Mouse (Mus musculus) stomach, postnatal 0 days (tissue): ENCODE data around the gene Plekhh2. TPM values are rescaled to one million over a fixed set of nuclear protein-coding genes. Genes with fewer than 3 reads are reported as not detected.

Experiments used
- ATAC-seq: fragments of 200-750 bp; cut with Nextera tagmentation; 2 replicates; pipeline ENCODE4 v1.8.0; 2017; ENCODE audit not compliant: low FRiP score, low TSS enrichment
- DNase-seq: peaks from one replicate; pipeline ENCODE4 v3.0.0-alpha.2; 2016; ENCODE audit warnings: low spot score
- H3K27ac ChIP-seq: fragments of 300-500 bp; sonication (generic); replicated peaks from 2 replicates; pipeline ENCODE4 v1.5.1; 2014; ENCODE audit warnings: mild to moderate bottlenecking, control low read depth
- H3K27me3 ChIP-seq: fragments of 300-500 bp; sonication (generic); 2 replicates; pipeline ENCODE4 v1.6.1; 2014; ENCODE audit warnings: low read length; ENCODE audit not compliant: control insufficient read depth, insufficient read depth
- H3K36me3 ChIP-seq: fragments of 300-500 bp; sonication (generic); 2 replicates; pipeline ENCODE4 v1.6.1; 2014; ENCODE audit warnings: low read length, mixed read lengths; ENCODE audit not compliant: control insufficient read depth, insufficient read depth
- H3K4me1 ChIP-seq: fragments of 300-500 bp; sonication (generic); replicated peaks from 2 replicates; pipeline ENCODE4 v1.6.1; 2014; ENCODE audit warnings: antibody characterized with exemption; ENCODE audit not compliant: control insufficient read depth, insufficient read depth
- H3K4me2 ChIP-seq: fragments of 300-500 bp; sonication (generic); replicated peaks from 2 replicates; pipeline ENCODE4 v1.6.1; 2014; ENCODE audit warnings: low read depth, mild to moderate bottlenecking, control low read depth, moderate library complexity
- H3K4me3 ChIP-seq: fragments of 300-500 bp; sonication (generic); 2 replicates; pipeline ENCODE4 v1.5.1; 2014; ENCODE audit warnings: low read depth, low read length, control low read depth
- H3K9ac ChIP-seq: fragments of 300-500 bp; sonication (generic); 2 replicates; pipeline ENCODE4 v1.6.1; 2014; ENCODE audit warnings: mild to moderate bottlenecking, low read length, control low read depth, mixed read lengths
- H3K9me3 ChIP-seq: fragments of 300-500 bp; sonication (generic); 2 replicates; pipeline ENCODE4 v1.6.1; 2016; ENCODE audit warnings: low read length; ENCODE audit not compliant: control insufficient read depth
- CTCF ChIP-seq: IDR thresholded peaks from 2 replicates; pipeline ENCODE4 v1.5.1; 2016; ENCODE audit warnings: antibody characterized with exemption, low read depth, mild to moderate bottlenecking, moderate library complexity
- EP300 ChIP-seq: optimal IDR thresholded peaks from 2 replicates; pipeline ENCODE3; 2016; ENCODE audit warnings: antibody characterized with exemption
- WGBS: fragments of 180-500 bp; shearing (Covaris S2); extraction: QIAGEN DNeasy Blood & Tissue Kit; methylation state at CpG from one replicate; pipeline ENCODE4 v1.1.7; 2014; 5-methylcytosine and 5-hydroxymethylcytosine counted together
- polyA plus RNA-seq: library from polyadenylated mRNA; unstranded; fragments of >200 nt; fragmentation: Nextera tagmentation; extraction: Ambion mirVana; gene quantifications from 2 replicates; pipeline ENCODE4 v1.2.1, GENCODE M21; 2015

Gene Plekhh2
- polyA plus RNA-seq, 1 experiment from 2014 or later: 2.4 TPM

GRCm38 (mm10) chr17:84591431-84592150 is 79.9 kb downstream of the Plekhh2 start:
- 87% methylated on average over 16 of the region's 16 CpGs for WGBS
- DNase-seq (no peak), ATAC-seq (no peak)
- Histone ChIP-seq H3K4me3 (no peak overlapping the region), H3K9me3 (no peaks in the 10 kb centered on the region), H3K9ac (no peak overlapping the region), H3K36me3 (no peaks in the 10 kb centered on the region; the same call in 1 of the 2 replicates), H3K27ac (no peak overlapping the region), H3K4me2 (no peak overlapping the region), H3K4me1 (no peaks in the 10 kb centered on the region), H3K27me3 (no peaks in the 10 kb centered on the region)
- TF ChIP-seq EP300 (no peak), CTCF (no peak)

GRCm38 (mm10) chr17:84596015-84596441 is 84.3 kb downstream of the Plekhh2 start:
- Histone ChIP-seq H3K4me2 (0 out of 2 replicates have a peak overlapping the region, but pooled peaks have one; percentile 8), H3K4me3 (no peak overlapping the region), H3K27ac (no peak overlapping the region), H3K36me3 (no peaks in the 10 kb centered on the region), H3K9me3 (no peaks in the 10 kb centered on the region), H3K9ac (no peak overlapping the region), H3K27me3 (no peaks in the 10 kb centered on the region), H3K4me1 (no peaks in the 10 kb centered on the region)
- 27% methylated on average over 10 of the region's 10 CpGs for WGBS
- DNase-seq (peak; percentile 42), ATAC-seq (peak; percentile 32; the same call in 1 of the 2 replicates)
- no peak for TF ChIP-seq EP300
- no peak for TF ChIP-seq CTCF

GRCm38 (mm10) chr17:84596501-84596900 is 84.8 kb downstream of the Plekhh2 start:
- no peaks in the 10 kb centered on the region for H3K36me3 ChIP-seq
- H3K9ac ChIP-seq: no peak overlapping the region
- H3K27me3 ChIP-seq: no peaks in the 10 kb centered on the region
- 51% methylated on average over 7 of the region's 7 CpGs for WGBS
- ATAC-seq (no peak), DNase-seq (no peak)
- H3K4me2 ChIP-seq: 0 out of 2 replicates have a peak overlapping the region, but pooled peaks have one; percentile 8
- H3K27ac ChIP-seq: no peak overlapping the region
- no peaks in the 10 kb centered on the region for H3K9me3 ChIP-seq
- no peaks in the 10 kb centered on the region for H3K4me1 ChIP-seq
- TF ChIP-seq EP300: no peak
- no peak for TF ChIP-seq CTCF
- H3K4me3 ChIP-seq: no peak overlapping the region

GRCm38 (mm10) chr17:84597859-84598258 is 86.2 kb downstream of the Plekhh2 start:
- Histone ChIP-seq H3K9me3 (no peaks in the 10 kb centered on the region), H3K27me3 (no peaks in the 10 kb centered on the region), H3K4me3 (no peak overlapping the region), H3K27ac (no peak overlapping the region), H3K4me2 (no peak overlapping the region), H3K9ac (no peak overlapping the region), H3K4me1 (no peaks in the 10 kb centered on the region), H3K36me3 (no peaks in the 10 kb centered on the region; the same call in 1 of the 2 replicates)
- no peak for TF ChIP-seq EP300
- no peak for TF ChIP-seq CTCF
- no peak for ATAC-seq
- no peak for DNase-seq
- WGBS: 90% methylated on average over 12 of the region's 12 CpGs

GRCm38 (mm10) chr17:84598928-84599327 is 87.2 kb downstream of the Plekhh2 start:
- no peak overlapping the region for H3K27ac ChIP-seq
- H3K9me3 ChIP-seq: no peaks in the 10 kb centered on the region
- H3K9ac ChIP-seq: no peak overlapping the region
- H3K27me3 ChIP-seq: no peaks in the 10 kb centered on the region
- TF ChIP-seq EP300 (no peak), CTCF (no peak)
- DNase-seq: no peak
- 93% methylated on average over 7 of the region's 7 CpGs for WGBS
- no peak overlapping the region for H3K4me2 ChIP-seq
- no peaks in the 10 kb centered on the region; the same call in 1 of the 2 replicates for H3K36me3 ChIP-seq
- no peak for ATAC-seq
- H3K4me3 ChIP-seq: no peak overlapping the region
- H3K4me1 ChIP-seq: no peaks in the 10 kb centered on the region
